9 mouse cellular contexts compared by ENCODE assay signal in the genomic region with DNA sequence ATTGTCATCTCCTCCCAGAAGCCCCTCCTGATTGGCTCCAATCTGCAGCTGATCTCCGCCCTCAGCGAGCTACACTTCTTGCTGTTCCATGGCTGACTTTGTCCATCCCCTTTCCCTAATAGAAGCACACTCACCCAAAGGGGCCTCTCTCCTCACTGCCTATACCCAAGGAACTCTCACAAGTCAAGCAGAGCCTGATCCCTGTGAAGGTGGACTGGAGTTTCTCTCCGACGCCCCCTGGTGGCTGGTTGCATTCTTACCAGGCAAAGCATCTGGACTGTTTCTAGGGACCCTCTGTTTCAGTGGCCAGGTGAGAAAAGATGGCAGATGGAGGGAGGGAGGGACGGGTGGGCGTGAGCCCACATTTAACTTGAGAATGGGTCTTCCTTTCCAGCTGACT. TPM values are rescaled to one million over a fixed set of nuclear protein-coding genes. Genes with fewer than 3 reads are reported as not detected.
DNase-seq lines count a peak whose midpoint lies in the region; ATAC-seq and TF ChIP-seq lines count a peak whose summit lies in the region.
"Had no signal": no experiment of that assay in that cellular context is flagged by ENCODE, and none has a peak within 500 bp of the region (broad histone marks: within the 10 kb centered on the region; RNA-seq: fewer than 3 reads in every experiment).

No protein-coding gene starts in this region.

- no peak overlapping the region for H3K4me2 ChIP-seq in forebrain, embryonic 13.5 days
- no peak overlapping the region for H3K4me2 ChIP-seq in hindbrain, postnatal 0 days (ENCODE audit: low read depth, low read length)
- no peak overlapping the region for H3K4me2 ChIP-seq in limb, embryonic 14.5 days (replicated peaks; ENCODE audit: low read depth, low read length, severe bottlenecking)
- no peak overlapping the region for H3K4me2 ChIP-seq in midbrain, postnatal 0 days (ENCODE audit: low read depth, low read length, poor library complexity, severe bottlenecking)

- WGBS in forebrain, embryonic 13.5 days = 10% methylated on average over 6 of the region's 6 CpGs
- 34% methylated on average over 6 of the region's 6 CpGs for WGBS in hindbrain, postnatal 0 days
- WGBS in limb, embryonic 14.5 days = 16% methylated on average over 6 of the region's 6 CpGs
- WGBS in midbrain, postnatal 0 days = 30% methylated on average over 6 of the region's 6 CpGs

- peak; percentile 91 for TF ChIP-seq CTCF in hindbrain, postnatal 0 days (IDR thresholded peaks at IDR 0.05; ENCODE audit: low read depth)
- TF ChIP-seq CTCF in midbrain, postnatal 0 days (IDR thresholded peaks at IDR 0.05) = peak; percentile 93

- TF ChIP-seq POLR2A in limb, embryonic 14.5 days (IDR thresholded peaks at IDR 0.05; ENCODE audit: borderline replicate concordance, extremely low read depth, insufficient read depth, insufficient read length) = no peak

- no peaks in the 10 kb centered on the region for H3K9me3 ChIP-seq in forebrain, embryonic 13.5 days (replicated peaks)
- H3K9me3 ChIP-seq in hindbrain, postnatal 0 days (ENCODE audit: low read length) = no peaks in the 10 kb centered on the region
- no peaks in the 10 kb centered on the region for H3K9me3 ChIP-seq in limb, embryonic 14.5 days (ENCODE audit: control insufficient read depth, low read length)
- no peaks in the 10 kb centered on the region for H3K9me3 ChIP-seq in midbrain, postnatal 0 days (ENCODE audit: low read length)

- H3K27me3 ChIP-seq in forebrain, embryonic 13.5 days = no peaks in the 10 kb centered on the region
- no peaks in the 10 kb centered on the region for H3K27me3 ChIP-seq in hindbrain, postnatal 0 days (ENCODE audit: insufficient read depth, low read length)
- no peaks in the 10 kb centered on the region for H3K27me3 ChIP-seq in limb, embryonic 14.5 days (ENCODE audit: control insufficient read depth, insufficient read depth, low read length)
- no peaks in the 10 kb centered on the region for H3K27me3 ChIP-seq in midbrain, postnatal 0 days (ENCODE audit: insufficient read depth, low read length)

- no peak overlapping the region for H3K27ac ChIP-seq in forebrain, embryonic 13.5 days
- H3K27ac ChIP-seq in hindbrain, postnatal 0 days = no peak overlapping the region
- no peak overlapping the region for H3K27ac ChIP-seq in limb, embryonic 14.5 days (replicated peaks; ENCODE audit: low read depth, low read length)
- H3K27ac ChIP-seq in midbrain, postnatal 0 days (ENCODE audit: low read depth, low read length) = no peak overlapping the region
- H3K27ac ChIP-seq: macrophage had no signal

- H3K9ac ChIP-seq in forebrain, embryonic 13.5 days = no peak overlapping the region
- no peak overlapping the region for H3K9ac ChIP-seq in hindbrain, postnatal 0 days (replicated peaks; ENCODE audit: low read length)
- H3K9ac ChIP-seq in limb, embryonic 14.5 days (ENCODE audit: low read depth, low read length, severe bottlenecking) = no peak overlapping the region
- no peak overlapping the region for H3K9ac ChIP-seq in midbrain, postnatal 0 days (replicated peaks; ENCODE audit: low read length, poor library complexity, severe bottlenecking)

- no peaks in the 10 kb centered on the region; the same call in 1 of the 2 replicates for H3K4me1 ChIP-seq in forebrain, embryonic 13.5 days
- no peaks in the 10 kb centered on the region for H3K4me1 ChIP-seq in hindbrain, postnatal 0 days (ENCODE audit: insufficient read depth, low read length)
- peaks cover 3% of the 10 kb centered on the region; the same call in 1 of the 2 replicates for H3K4me1 ChIP-seq in limb, embryonic 14.5 days (ENCODE audit: control insufficient read depth, insufficient read depth, low read length)
- H3K4me1 ChIP-seq in midbrain, postnatal 0 days (ENCODE audit: insufficient read depth, low read length) = no peaks in the 10 kb centered on the region

- peak; percentile 40 for DNase-seq in heart, adult 8-10 months (ENCODE audit: low spot score)
- no peak for DNase-seq in heart, adult 11 months
- DNase-seq in hindbrain, postnatal 0 days (ENCODE audit: low spot score) = peak; percentile 87
- peak; percentile 77 for DNase-seq in limb, embryonic 14.5 days (ENCODE audit: low spot score)
- peak; percentile 84 for DNase-seq in midbrain, postnatal 0 days (ENCODE audit: low spot score)
- peak; percentile 61 to 90 for DNase-seq in spleen, postnatal 4 days (ENCODE audit: low spot score in 2 of 2)

- H3K4me3 ChIP-seq in forebrain, embryonic 13.5 days = no peak overlapping the region
- no peak overlapping the region for H3K4me3 ChIP-seq in hindbrain, postnatal 0 days (ENCODE audit: low read length)
- no peak overlapping the region for H3K4me3 ChIP-seq in limb, embryonic 14.5 days (replicated peaks; ENCODE audit: low read length)
- H3K4me3 ChIP-seq in midbrain, postnatal 0 days (ENCODE audit: low read depth, low read length) = no peak overlapping the region

- peak; percentile 46 for ATAC-seq in cerebellum, adult (ENCODE audit: insufficient number of reproducible peaks, low FRiP score, low TSS enrichment)
- peak; percentile 57 for ATAC-seq in forebrain, embryonic 13.5 days
- peak; percentile 55; the same call in 1 of the 2 replicates for ATAC-seq in hindbrain, postnatal 0 days
- peak; percentile 62; the same call in 1 of the 2 replicates for ATAC-seq in limb, embryonic 14.5 days (ENCODE audit: low FRiP score, low read depth)
- peak; percentile 46; the same call in 1 of the 2 replicates for ATAC-seq in midbrain, postnatal 0 days (ENCODE audit: low FRiP score)

- H3K36me3 ChIP-seq in forebrain, embryonic 13.5 days (ENCODE audit: poor library complexity, severe bottlenecking) = peaks cover 15% of the 10 kb centered on the region; the same call in 1 of the 2 replicates
- H3K36me3 ChIP-seq in hindbrain, postnatal 0 days (ENCODE audit: insufficient read depth, low read length) = no peaks in the 10 kb centered on the region
- 0 out of 2 replicates have a peak, but pooled peaks cover 4% of the 10 kb centered on the region for H3K36me3 ChIP-seq in limb, embryonic 14.5 days (ENCODE audit: control insufficient read depth, insufficient read depth, low read length)
- H3K36me3 ChIP-seq in midbrain, postnatal 0 days (ENCODE audit: insufficient read depth, low read length) = 0 out of 2 replicates have a peak, but pooled peaks cover 2% of the 10 kb centered on the region

RNA-seq across cellular contexts. Expression of gene Ubiad1, which starts 14.9 kb away (rescaled TPM):
- total RNA-seq in heart, adult 8-10 months (2022) = 10 to 100 TPM; 14.7 to 19.5 (median 16.1) TPM
- polyA plus RNA-seq in forebrain, embryonic 13.5 days (2015; fragmentation: Nextera tagmentation; extraction: Ambion mirVana) = 17.3 and 18.7 TPM in 2 replicates
- total RNA-seq in hindbrain, postnatal 0 days (2014; rRNA removed) = 22.2 and 25.8 TPM in 2 replicates
- 12.8 and 13.1 TPM in 2 replicates for polyA plus RNA-seq in hindbrain, postnatal 0 days (2015; fragmentation: Nextera tagmentation; extraction: Ambion mirVana)
- polyA plus RNA-seq in limb, embryonic 14.5 days (2012; rRNA removed) = 15.0 and 18.0 TPM in 2 replicates
- 14.0 and 18.2 TPM in 2 replicates for polyA plus RNA-seq in limb, embryonic 14.5 days (2014; fragmentation: Nextera tagmentation; extraction: Ambion mirVana)
- 16.0 and 19.8 TPM in 2 replicates for total RNA-seq in midbrain, postnatal 0 days (2014; rRNA removed)
- polyA plus RNA-seq in midbrain, postnatal 0 days (2015; fragmentation: Nextera tagmentation; extraction: Ambion mirVana) = 12.7 and 14.6 TPM in 2 replicates

RNA-seq across cellular contexts. Expression of gene Mtor, which starts 18.7 kb away (rescaled TPM):
- total RNA-seq in heart, adult 8-10 months (2022) = 10 to 100 TPM; 43.9 to 59.9 (median 52.8) TPM
- polyA plus RNA-seq in forebrain, embryonic 13.5 days (2015; fragmentation: Nextera tagmentation; extraction: Ambion mirVana) = 21.9 and 24.0 TPM in 2 replicates
- 56.0 and 58.2 TPM in 2 replicates for total RNA-seq in hindbrain, postnatal 0 days (2014; rRNA removed)
- 29.2 and 29.9 TPM in 2 replicates for polyA plus RNA-seq in hindbrain, postnatal 0 days (2015; fragmentation: Nextera tagmentation; extraction: Ambion mirVana)
- 18.0 and 20.3 TPM in 2 replicates for polyA plus RNA-seq in limb, embryonic 14.5 days (2012; rRNA removed)
- 18.5 and 21.6 TPM in 2 replicates for polyA plus RNA-seq in limb, embryonic 14.5 days (2014; fragmentation: Nextera tagmentation; extraction: Ambion mirVana)
- total RNA-seq in midbrain, postnatal 0 days (2014; rRNA removed) = 54.5 and 59.6 TPM in 2 replicates
- 24.3 and 27.8 TPM in 2 replicates for polyA plus RNA-seq in midbrain, postnatal 0 days (2015; fragmentation: Nextera tagmentation; extraction: Ambion mirVana)
